Mouse (Mus musculus) retina, postnatal 1 day (tissue): ENCODE measurements around the gene Slc26a8.

Experiments used
- DNase-seq: peaks from one replicate; pipeline ENCODE4 v3.0.0-alpha.2; 2012

Slc26a8 gene

GRCm38 (mm10) chr17:28698245-28698644 lies 8.2 kb upstream of the Slc26a8 start:
- DNase-seq = peak; percentile 87

- DNase-seq = peak; percentile 23
Measured at GRCm38 (mm10) chr17:28697290-28698195, 7.5 kb upstream of the Slc26a8 start.

- DNase-seq = no peak
Measured at GRCm38 (mm10) chr17:28696641-28697040, 6.6 kb upstream of the Slc26a8 start.

GRCm38 (mm10) chr17:28694832-28695231 lies 4.8 kb upstream of the Slc26a8 start:
- DNase-seq = no peak

- DNase-seq = no peak
Measured at GRCm38 (mm10) chr17:28694078-28694477, 4.0 kb upstream of the Slc26a8 start.

- DNase-seq = no peak
Measured at GRCm38 (mm10) chr17:28693086-28693485, 3.1 kb upstream of the Slc26a8 start.

- DNase-seq = peak; percentile 42
Measured at GRCm38 (mm10) chr17:28692341-28692710, 2.3 kb upstream of the Slc26a8 start.

GRCm38 (mm10) chr17:28691687-28692340 lies 1.8 kb upstream of the Slc26a8 start:
- peak; percentile 67 for DNase-seq

GRCm38 (mm10) chr17:28690776-28691686 lies 998 bp upstream of the Slc26a8 start, which contains the start of gene Mapk14:
TSS of gene Mapk14 (plus strand) at chr17:28691329.
- peak; percentile 100 for DNase-seq

GRCm38 (mm10) chr17:28687354-28687753 lies 2.7 kb downstream of the Slc26a8 start:
- DNase-seq = no peak

GRCm38 (mm10) chr17:28684631-28685030 lies 5.4 kb downstream of the Slc26a8 start:
- peak; percentile 77 for DNase-seq

GRCm38 (mm10) chr17:28683601-28684000 lies 6.4 kb downstream of the Slc26a8 start:
- DNase-seq = no peak

- DNase-seq = no peak
Measured at GRCm38 (mm10) chr17:28682311-28683084, 7.5 kb downstream of the Slc26a8 start.

- no peak for DNase-seq
Measured at GRCm38 (mm10) chr17:28659564-28659963, 30.5 kb downstream of the Slc26a8 start.

- peak; percentile 84 for DNase-seq
Measured at GRCm38 (mm10) chr17:28657936-28658335, 32.1 kb downstream of the Slc26a8 start.

- DNase-seq = no peak
Measured at GRCm38 (mm10) chr17:28650268-28650667, 39.8 kb downstream of the Slc26a8 start.

- DNase-seq = peak; percentile 41
Measured at GRCm38 (mm10) chr17:28648607-28649370, 41.2 kb downstream of the Slc26a8 start.

GRCm38 (mm10) chr17:28646221-28646620 lies 43.8 kb downstream of the Slc26a8 start:
- DNase-seq = no peak

GRCm38 (mm10) chr17:28644112-28644511 lies 45.9 kb downstream of the Slc26a8 start:
- DNase-seq = no peak

- DNase-seq = no peak
Measured at GRCm38 (mm10) chr17:28643697-28644096, 46.3 kb downstream of the Slc26a8 start.

GRCm38 (mm10) chr17:28640113-28640512 lies 49.9 kb downstream of the Slc26a8 start:
- no peak for DNase-seq
